Mouse (Mus musculus): ENCODE results near the gene Zfp11. TPM values are rescaled to one million over a fixed set of nuclear protein-coding genes. Genes with fewer than 3 reads are reported as not detected.
"Not testable (repeated sequence)": the region's sequence is repeated elsewhere in the genome, so short reads cannot be mapped to it uniquely, and the experiment has no call there.

Zfp11 gene
- 6.8 and 6.9 TPM in 2 replicates for polyA plus RNA-seq (2015; fragmentation: Nextera tagmentation; extraction: Ambion mirVana)

GRCm38 (mm10) chr5:129670036-129670458 is at the start of gene Zfp11:
Gene Zfp11 (minus strand): TSS chr5:129670099.
- peak; percentile 85 for ATAC-seq (ENCODE audit: low FRiP score, low read depth)
- Histone ChIP-seq H3K9me3 (peaks cover 7% of the 10 kb centered on the region), H3K4me2 (replicated peaks) (peak within 1 kb of the TSS; percentile 72), H3K36me3 (no peaks in the 10 kb centered on the region), H3K4me1 (peaks cover 12% of the 10 kb centered on the region; the same call in 1 of the 2 replicates), H3K27ac (peak within 1 kb of the TSS; percentile 70; the same call in 1 of the 2 replicates), H3K9ac (peak within 1 kb of the TSS; percentile 92), H3K4me3 (peak within 1 kb of the TSS; percentile 81), H3K27me3 (no peaks in the 10 kb centered on the region)
- 1% methylated on average over 23 of the region's 23 CpGs for WGBS

- WGBS, result 81% methylated on average over 9 of the region's 9 CpGs
- no peaks in the 10 kb centered on the region; the same call in 1 of the 2 replicates for H3K27me3 ChIP-seq
These were observed 47.1 kb upstream of the Zfp11 start for GRCm38 (mm10) chr5:129717016-129717415.

GRCm38 (mm10) chr5:129715326-129715861 is 45.5 kb upstream of the Zfp11 start, which contains the start of gene Mrps17:
Gene Mrps17 (plus strand): TSS chr5:129715497.
- peak; percentile 96 for ATAC-seq (ENCODE audit: low FRiP score, low read depth)
- under 1% methylated on average over 33 of the region's 33 CpGs for WGBS
- H3K9ac ChIP-seq, result peak within 1 kb of the TSS; percentile 76
- no peaks in the 10 kb centered on the region for H3K9me3 ChIP-seq
- 0 out of 2 replicates have a peak within 1 kb of the TSS, but pooled peaks have one; percentile 2 for H3K27ac ChIP-seq
- peaks cover 39% of the 10 kb centered on the region for H3K36me3 ChIP-seq
- peak within 1 kb of the TSS; percentile 82 for H3K4me2 ChIP-seq (replicated peaks)
- H3K4me3 ChIP-seq, result peak within 1 kb of the TSS; percentile 72
- H3K27me3 ChIP-seq, result no peaks in the 10 kb centered on the region; the same call in 1 of the 2 replicates
- H3K4me1 ChIP-seq, result peaks cover 8% of the 10 kb centered on the region

More at GRCm38 (mm10) chr5:129717016-129717415, 47.1 kb upstream of the Zfp11 start:
- Histone ChIP-seq H3K36me3 (peaks cover 39% of the 10 kb centered on the region), H3K4me2 (replicated peaks) (no peak overlapping the region), H3K9ac (no peak overlapping the region), H3K27ac (no peak overlapping the region), H3K4me1 (peaks cover 8% of the 10 kb centered on the region), H3K9me3 (no peaks in the 10 kb centered on the region), H3K4me3 (no peak overlapping the region)
- ATAC-seq (ENCODE audit: low FRiP score, low read depth), result no peak

- Histone ChIP-seq H3K4me1 (no peaks in the 10 kb centered on the region), H3K27me3 (peaks cover 12% of the 10 kb centered on the region; the same call in 1 of the 2 replicates), H3K36me3 (no peaks in the 10 kb centered on the region), H3K27ac (no peak within 1 kb of the TSS), H3K9ac (no peak within 1 kb of the TSS), H3K9me3 (no peaks in the 10 kb centered on the region), H3K4me2 (replicated peaks) (no peak within 1 kb of the TSS), H3K4me3 (no peak within 1 kb of the TSS)
- no peak for ATAC-seq (ENCODE audit: low FRiP score, low read depth)
- 66% methylated on average over 2 of the region's 2 CpGs for WGBS
These were observed 38.5 kb upstream of the Zfp11 start, which contains the start of gene Sept14 for GRCm38 (mm10) chr5:129708412-129708811. Gene Sept14 (minus strand): TSS chr5:129708512.

- ATAC-seq (ENCODE audit: low FRiP score, low read depth), result no peak
- H3K4me2 ChIP-seq (replicated peaks), result no peak overlapping the region
- no peaks in the 10 kb centered on the region for H3K36me3 ChIP-seq
- no peak overlapping the region for H3K9ac ChIP-seq
- no peak overlapping the region for H3K27ac ChIP-seq
- H3K27me3 ChIP-seq, result peaks cover 24% of the 10 kb centered on the region
- H3K9me3 ChIP-seq, result no peaks in the 10 kb centered on the region
- H3K4me3 ChIP-seq, result no peak overlapping the region
- no peaks in the 10 kb centered on the region for H3K4me1 ChIP-seq
These were observed 33.5 kb upstream of the Zfp11 start for GRCm38 (mm10) chr5:129703368-129703767.

GRCm38 (mm10) chr5:129701706-129702105 is 31.8 kb upstream of the Zfp11 start:
- Histone ChIP-seq H3K4me2 (replicated peaks) (no peak overlapping the region), H3K9ac (no peak overlapping the region), H3K36me3 (no peaks in the 10 kb centered on the region), H3K4me1 (no peaks in the 10 kb centered on the region), H3K27ac (no peak overlapping the region), H3K9me3 (no peaks in the 10 kb centered on the region), H3K4me3 (no peak overlapping the region), H3K27me3 (peaks cover 22% of the 10 kb centered on the region)
- no peak for ATAC-seq (ENCODE audit: low FRiP score, low read depth)
- 67% methylated on average over 1 of the region's 1 CpGs for WGBS

- Histone ChIP-seq H3K4me3 (peak overlapping the region; percentile 23), H3K36me3 (no peaks in the 10 kb centered on the region), H3K27ac (no peak overlapping the region), H3K9me3 (no peaks in the 10 kb centered on the region), H3K4me2 (replicated peaks) (peak overlapping the region; percentile 39), H3K27me3 (peaks cover 22% of the 10 kb centered on the region), H3K9ac (no peak overlapping the region), H3K4me1 (no peaks in the 10 kb centered on the region)
- 29% methylated on average over 2 of the region's 2 CpGs for WGBS
- no peak for ATAC-seq (ENCODE audit: low FRiP score, low read depth)
These were observed 30.6 kb upstream of the Zfp11 start for GRCm38 (mm10) chr5:129700506-129700905.

GRCm38 (mm10) chr5:129690528-129690927 is 20.6 kb upstream of the Zfp11 start:
- 80% methylated on average over 3 of the region's 3 CpGs for WGBS

GRCm38 (mm10) chr5:129687621-129688020 is 17.7 kb upstream of the Zfp11 start:
- no peak overlapping the region for H3K4me2 ChIP-seq (replicated peaks)
- no peaks in the 10 kb centered on the region for H3K9me3 ChIP-seq
- no peak overlapping the region for H3K27ac ChIP-seq
- no peaks in the 10 kb centered on the region for H3K36me3 ChIP-seq
- no peak overlapping the region for H3K4me3 ChIP-seq
- H3K9ac ChIP-seq, result no peak overlapping the region
- H3K4me1 ChIP-seq, result no peaks in the 10 kb centered on the region
- H3K27me3 ChIP-seq, result no peaks in the 10 kb centered on the region
- no peak for ATAC-seq (ENCODE audit: low FRiP score, low read depth)
- 86% methylated on average over 7 of the region's 7 CpGs for WGBS

More at GRCm38 (mm10) chr5:129690528-129690927, 20.6 kb upstream of the Zfp11 start:
- Histone ChIP-seq H3K27ac (no peak overlapping the region), H3K9ac (no peak overlapping the region), H3K27me3 (no peaks in the 10 kb centered on the region), H3K36me3 (no peaks in the 10 kb centered on the region), H3K4me1 (no peaks in the 10 kb centered on the region), H3K4me3 (no peak overlapping the region), H3K4me2 (replicated peaks) (no peak overlapping the region), H3K9me3 (no peaks in the 10 kb centered on the region)
- no peak for ATAC-seq (ENCODE audit: low FRiP score, low read depth)

- H3K4me2 ChIP-seq (replicated peaks); H3K4me3 ChIP-seq; H3K27me3 ChIP-seq; H3K9me3 ChIP-seq; ATAC-seq (ENCODE audit: low FRiP score, low read depth); H3K27ac ChIP-seq; H3K36me3 ChIP-seq; H3K9ac ChIP-seq; H3K4me1 ChIP-seq: not testable (repeated sequence)
- WGBS, result 86% methylated on average over 5 of the region's 5 CpGs
These were observed 15.2 kb upstream of the Zfp11 start for GRCm38 (mm10) chr5:129685141-129685540.

GRCm38 (mm10) chr5:129669453-129670035 is 355 bp downstream of the Zfp11 start:
- Histone ChIP-seq H3K4me2 (replicated peaks) (peak overlapping the region; percentile 72), H3K4me3 (peak overlapping the region; percentile 81), H3K9me3 (peaks cover 7% of the 10 kb centered on the region), H3K4me1 (peaks cover 12% of the 10 kb centered on the region; the same call in 1 of the 2 replicates), H3K9ac (peak overlapping the region; percentile 92), H3K27me3 (no peaks in the 10 kb centered on the region), H3K27ac (peak overlapping the region; percentile 70; the same call in 1 of the 2 replicates), H3K36me3 (no peaks in the 10 kb centered on the region)
- ATAC-seq (ENCODE audit: low FRiP score, low read depth), result no peak
- 1% methylated on average over 31 of the region's 31 CpGs for WGBS

GRCm38 (mm10) chr5:129667851-129668250 is 2.0 kb downstream of the Zfp11 start:
- Histone ChIP-seq H3K36me3 (no peaks in the 10 kb centered on the region), H3K4me1 (peaks cover 12% of the 10 kb centered on the region; the same call in 1 of the 2 replicates), H3K9ac (no peak overlapping the region), H3K4me2 (replicated peaks) (no peak overlapping the region), H3K27me3 (no peaks in the 10 kb centered on the region), H3K9me3 (no peaks in the 10 kb centered on the region), H3K4me3 (no peak overlapping the region), H3K27ac (no peak overlapping the region)
- 93% methylated on average over 4 of the region's 4 CpGs for WGBS
- ATAC-seq (ENCODE audit: low FRiP score, low read depth), result no peak

Data from limb, embryonic 13.5 days (tissue).